Mouse (Mus musculus) adrenal gland, adult 2 months (tissue): ENCODE measurements around the gene Pls1. TPM values are rescaled to one million over a fixed set of nuclear protein-coding genes. Genes with fewer than 3 reads are reported as not detected.

Experiments
- DNase-seq: peaks from one replicate; pipeline ENCODE4 v3.0.0; 2021
- long read RNA-seq: library from polyadenylated mRNA; stranded (forward); transcript quantifications from one replicate; pipeline ENCODE4 v2.0.0, GENCODE M21; 2021
- polyA plus RNA-seq: library from polyadenylated mRNA; depleted of rRNA; stranded (reverse); fragments of >200 nt; gene quantifications from 2 replicates; pipeline ENCODE4 v1.2.3, GENCODE M21; 2012; rRNA removed
- total RNA-seq, 2 experiments: library from RNA; stranded (reverse); gene quantifications; 2 replicates each; pipeline ENCODE4 v1.2.3; 2021

Pls1 gene
- total RNA-seq (1 to 10 TPM; 4.9 to 5.5 TPM), polyA plus RNA-seq (0.02 TPM in 1 of 2 replicates, not detected in the other)
- long read RNA-seq, partial matches to known transcripts, result 0 of 2 reads
- long read RNA-seq, other reads (novel, unspliced or antisense), result 0 of 2 reads

DNA sequence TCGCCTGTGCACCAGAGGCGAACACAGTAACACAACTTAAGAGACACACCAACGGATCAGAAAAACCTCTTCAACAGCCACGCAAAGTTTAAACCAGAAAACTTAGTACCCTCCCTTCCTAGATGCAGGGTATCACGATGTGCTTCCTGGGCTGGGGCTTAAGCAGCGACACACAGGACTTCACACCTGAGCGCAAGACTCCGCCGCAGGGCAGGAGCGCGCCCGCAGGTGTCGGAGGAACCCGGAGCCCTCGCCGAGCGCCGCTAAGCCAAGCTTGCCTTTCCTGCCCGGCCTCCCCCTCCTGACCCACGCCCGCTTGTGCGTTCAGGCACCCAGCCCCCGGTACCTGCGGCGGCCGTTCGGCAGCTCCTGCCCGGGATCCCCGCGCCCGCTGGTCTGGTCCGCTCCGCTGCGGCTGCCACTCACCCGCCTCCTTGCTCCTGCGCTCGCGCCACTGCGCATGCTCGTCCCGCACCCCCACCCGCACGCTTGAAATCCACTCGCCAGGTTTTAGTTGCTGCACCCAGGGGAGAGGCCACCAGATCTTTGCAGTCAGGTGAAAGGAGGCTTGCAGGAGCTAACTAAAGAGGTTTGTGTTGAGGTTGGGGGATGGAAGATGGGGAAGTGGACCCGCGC lies at the start of gene Pls1:
Gene Pls1, minus strand, starts transcription at position 487 of the 636 bp plus-strand sequence.
- DNase-seq, result peak; percentile 89

GRCm38 (mm10) chr9:95882751-95883150 lies 37.6 kb upstream of the Pls1 start:
- no peak for DNase-seq

DNA sequence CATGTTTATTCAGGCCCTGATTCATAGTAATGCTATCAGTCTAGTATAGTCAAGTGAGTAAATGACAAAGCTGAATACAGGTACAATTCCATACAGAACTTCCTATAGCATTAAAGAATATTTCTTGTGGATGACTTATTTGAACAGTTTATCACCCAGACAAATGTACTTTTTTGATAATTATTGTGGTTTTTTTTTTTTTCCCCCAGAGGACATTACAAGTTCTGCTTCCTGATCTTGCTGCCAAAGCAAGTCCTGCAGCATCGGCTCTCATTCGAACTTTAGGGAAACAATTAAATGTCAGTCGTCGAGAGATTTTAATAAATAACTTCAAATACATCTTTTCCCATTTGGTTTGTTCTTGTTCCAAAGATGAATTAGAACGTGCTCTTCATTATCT lies 33.1 kb upstream of the Pls1 start:
- DNase-seq, result no peak

DNA sequence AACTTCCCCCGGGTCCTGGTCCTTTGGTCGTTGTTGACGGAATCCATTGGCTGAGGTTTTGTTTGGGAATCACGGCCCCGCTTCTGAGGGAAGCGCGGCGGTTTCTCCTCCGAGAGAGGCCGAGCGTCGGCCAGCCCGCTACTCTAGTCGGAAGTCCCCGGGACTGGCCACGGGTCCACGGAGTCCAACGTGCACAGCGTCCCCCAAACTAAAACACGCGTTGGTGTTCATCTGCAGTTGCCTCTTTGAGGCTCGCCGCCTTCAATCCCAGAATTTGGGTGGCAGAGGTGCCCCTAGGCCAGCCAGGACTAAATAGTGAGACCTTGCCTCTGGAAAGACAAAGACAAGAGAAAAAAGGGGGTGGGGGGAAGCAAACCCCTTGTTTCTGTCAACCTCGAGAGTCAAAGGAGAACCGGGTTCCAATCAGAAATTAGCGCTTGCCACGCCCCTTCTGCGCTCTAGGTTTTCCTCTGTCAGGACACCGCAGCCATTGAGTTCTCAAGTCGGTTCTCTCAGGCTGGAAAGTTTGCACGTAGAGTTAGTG lies 13.0 kb upstream of the Pls1 start:
- DNase-seq, result peak; percentile 32

DNA sequence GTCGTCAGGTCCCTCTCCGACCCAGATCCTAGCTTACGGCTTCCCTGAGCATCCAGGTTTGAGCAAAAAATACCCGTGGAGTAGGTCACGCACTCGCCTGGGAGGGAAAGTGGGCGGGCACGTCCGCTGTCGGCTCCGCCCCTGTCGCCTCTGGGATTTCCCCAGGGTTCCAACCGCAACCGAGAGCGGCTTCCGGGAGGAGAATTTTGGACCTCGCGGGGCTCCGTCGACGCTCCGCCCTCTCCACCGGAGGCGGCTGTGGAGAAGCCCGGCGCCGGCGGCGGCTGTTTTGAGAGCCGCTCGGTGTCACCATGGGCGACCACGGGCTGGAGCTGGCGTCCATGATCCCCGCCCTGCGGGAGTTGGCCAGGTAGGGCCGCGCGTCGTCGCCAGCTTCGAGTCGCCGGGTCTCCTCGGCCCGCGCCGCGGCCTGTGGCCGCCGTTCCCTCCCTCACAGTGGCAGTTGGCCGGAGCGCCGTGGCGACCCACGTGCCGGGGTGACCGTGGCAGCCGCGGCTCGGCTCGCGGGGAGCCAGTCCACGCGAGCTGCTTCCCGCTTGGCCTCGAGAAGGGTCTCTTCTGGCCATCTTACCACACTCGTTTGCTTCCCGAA lies 12.4 kb upstream of the Pls1 start, which contains the start of gene Atr:
Gene Atr, plus strand, starts transcription at position 184 of the 613 bp plus-strand sequence.
- peak; percentile 98 for DNase-seq

DNA sequence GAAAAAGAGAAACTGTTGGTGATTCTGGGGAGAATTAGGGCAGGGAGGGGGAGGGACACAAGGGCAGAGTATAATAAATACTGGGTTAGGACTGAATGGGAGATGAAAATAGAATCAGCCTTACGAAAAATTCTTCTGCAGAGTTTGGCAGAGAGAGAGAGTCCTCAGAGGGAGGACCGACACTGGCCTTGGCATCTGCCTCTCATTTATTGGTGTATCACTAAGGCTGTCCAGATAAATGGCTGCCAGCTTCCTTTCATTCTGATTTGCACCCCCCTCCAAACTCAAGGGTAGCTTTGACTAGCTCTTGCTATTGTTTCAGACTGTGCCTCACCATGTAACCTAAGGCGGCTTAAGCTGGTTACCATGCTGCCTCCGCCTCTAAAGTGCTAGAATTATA lies 10.9 kb upstream of the Pls1 start:
- DNase-seq, result peak; percentile 28

DNA sequence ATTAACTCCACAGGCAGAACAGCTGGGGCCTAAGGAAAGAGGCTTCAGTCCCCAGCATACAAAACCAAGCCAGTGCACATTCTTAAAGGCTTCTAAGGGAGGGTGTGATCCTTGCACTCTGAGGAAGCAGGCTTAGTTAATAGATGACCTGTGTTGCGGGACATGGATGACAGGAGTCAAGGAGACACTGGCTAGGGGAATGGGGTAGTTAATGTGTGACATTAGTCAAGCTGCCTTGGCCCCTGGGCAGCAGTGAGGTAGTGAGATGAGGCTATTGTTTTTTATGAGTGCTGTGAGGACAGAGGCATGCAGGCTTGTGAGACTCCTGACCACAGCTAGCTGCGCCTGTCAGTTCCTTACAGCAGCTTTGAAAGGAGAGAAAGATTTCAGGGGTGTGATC lies 9.8 kb upstream of the Pls1 start:
- DNase-seq, result no peak

DNA sequence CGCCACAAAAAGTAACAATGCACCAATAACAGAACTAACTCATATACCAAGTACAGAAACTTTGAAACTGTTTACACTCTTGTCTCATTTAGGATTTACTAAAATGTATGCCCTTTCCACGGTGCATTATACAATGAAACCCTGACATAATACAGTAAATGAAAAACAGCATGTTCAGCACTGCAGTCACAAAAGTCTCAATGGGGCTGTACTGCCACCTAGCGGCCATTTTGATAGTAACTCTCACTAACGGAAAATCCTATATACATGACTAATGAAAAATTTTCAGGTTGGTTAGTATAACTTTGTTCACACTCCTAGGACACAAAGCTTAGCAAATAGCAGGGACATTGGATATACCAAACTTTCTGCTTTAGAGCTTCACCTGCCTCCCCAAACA lies 7.8 kb upstream of the Pls1 start:
- DNase-seq, result peak; percentile 52

DNA sequence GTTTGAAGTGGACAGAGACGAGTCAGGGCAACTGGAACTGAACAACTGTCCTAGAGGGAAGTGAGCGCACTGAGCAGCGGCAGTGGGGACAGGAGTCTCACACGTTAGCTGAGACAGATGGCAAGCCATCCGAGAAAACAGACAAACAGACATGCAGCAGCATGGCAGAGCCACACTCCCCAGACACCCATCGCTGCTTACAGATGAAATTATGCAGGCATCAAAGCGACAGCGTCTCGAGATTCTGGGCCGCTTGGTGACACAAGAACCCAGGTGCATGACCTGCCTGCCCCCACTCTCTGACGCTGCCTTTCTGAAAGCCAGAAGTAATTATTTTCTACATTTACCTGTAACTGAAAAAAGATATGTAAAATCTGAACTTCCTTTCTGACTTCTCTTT lies 6.6 kb upstream of the Pls1 start:
- DNase-seq, result no peak

GRCm38 (mm10) chr9:95845711-95846110 lies 600 bp upstream of the Pls1 start:
- no peak for DNase-seq

GRCm38 (mm10) chr9:95839424-95839823 lies 5.7 kb downstream of the Pls1 start:
- DNase-seq, result no peak

- no peak for DNase-seq
These were observed 9.4 kb downstream of the Pls1 start for GRCm38 (mm10) chr9:95835741-95836140.

DNA sequence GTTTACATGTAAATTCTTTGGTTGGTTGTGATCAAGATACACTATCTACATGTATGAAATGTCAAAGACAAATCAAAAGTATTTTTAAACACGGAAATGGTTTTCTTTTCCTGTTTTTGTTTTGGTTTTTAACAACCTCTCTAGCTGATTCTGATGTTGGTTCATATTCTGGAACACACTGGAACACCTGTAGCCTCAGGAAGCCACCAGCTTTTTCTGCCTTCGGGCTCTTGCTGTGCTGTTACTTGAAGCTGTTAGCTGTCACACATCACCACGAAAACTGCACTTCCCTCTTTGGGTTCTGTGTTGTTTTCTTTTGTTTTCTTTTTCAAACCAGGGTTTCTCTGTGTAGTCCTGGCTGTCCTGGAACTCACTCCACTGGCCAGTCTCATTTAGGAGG lies 10.3 kb downstream of the Pls1 start:
- no peak for DNase-seq

- DNase-seq, result no peak
These were observed 12.4 kb downstream of the Pls1 start for GRCm38 (mm10) chr9:95832758-95833157.

GRCm38 (mm10) chr9:95827565-95827964 lies 17.5 kb downstream of the Pls1 start:
- DNase-seq, result no peak

- no peak for DNase-seq
These were observed 22.6 kb downstream of the Pls1 start for GRCm38 (mm10) chr9:95822531-95822930.

DNA sequence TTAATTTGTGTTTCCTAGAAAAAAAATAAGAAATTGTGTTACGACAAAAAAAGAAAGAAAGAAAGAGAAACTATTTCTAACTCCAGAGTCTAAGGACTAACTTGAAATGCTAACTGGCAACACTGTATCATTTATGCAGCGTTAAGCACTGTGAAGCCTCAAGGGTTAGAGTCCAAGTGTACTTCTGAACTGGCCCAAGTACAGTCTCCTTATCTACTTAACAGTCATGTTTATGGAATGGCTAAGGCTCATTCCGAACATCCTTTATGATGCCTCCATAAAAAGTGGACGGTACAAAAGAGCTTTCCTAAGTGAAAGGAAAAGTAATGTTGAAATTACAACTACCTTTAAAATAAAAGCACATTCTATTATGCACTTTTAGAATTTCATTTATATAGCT lies 29.4 kb downstream of the Pls1 start:
- DNase-seq, result no peak

DNA sequence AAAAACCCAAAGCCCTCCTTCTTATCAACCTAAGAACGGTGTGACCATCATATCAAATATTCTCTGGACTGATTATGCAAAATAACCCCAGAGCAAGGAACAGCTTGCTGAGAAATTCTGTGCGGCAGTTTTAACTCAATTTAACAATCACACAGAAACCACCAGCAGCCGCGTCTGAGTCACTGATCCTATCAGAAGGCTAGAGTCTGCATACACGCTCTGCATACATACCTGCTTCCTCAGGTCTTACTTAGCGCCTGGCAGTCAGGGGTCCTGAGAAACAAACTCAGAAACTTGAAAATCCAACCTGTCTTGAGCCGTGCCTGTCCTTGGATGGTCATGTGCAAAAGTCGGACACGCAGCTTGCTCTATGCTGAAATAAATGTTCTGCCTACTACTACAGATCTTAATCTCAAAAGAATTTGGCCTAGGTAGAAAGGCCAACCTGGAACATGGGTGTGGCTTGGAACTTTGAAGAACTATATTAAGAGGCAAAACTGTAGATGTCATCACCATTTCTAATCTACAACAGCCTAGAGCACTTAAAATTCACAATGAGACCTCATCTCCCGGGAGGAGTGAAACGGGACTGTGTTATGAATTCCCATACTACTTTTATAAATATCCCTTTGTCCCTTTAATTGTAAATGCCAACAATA lies 30.0 kb downstream of the Pls1 start:
- DNase-seq, result no peak

DNA sequence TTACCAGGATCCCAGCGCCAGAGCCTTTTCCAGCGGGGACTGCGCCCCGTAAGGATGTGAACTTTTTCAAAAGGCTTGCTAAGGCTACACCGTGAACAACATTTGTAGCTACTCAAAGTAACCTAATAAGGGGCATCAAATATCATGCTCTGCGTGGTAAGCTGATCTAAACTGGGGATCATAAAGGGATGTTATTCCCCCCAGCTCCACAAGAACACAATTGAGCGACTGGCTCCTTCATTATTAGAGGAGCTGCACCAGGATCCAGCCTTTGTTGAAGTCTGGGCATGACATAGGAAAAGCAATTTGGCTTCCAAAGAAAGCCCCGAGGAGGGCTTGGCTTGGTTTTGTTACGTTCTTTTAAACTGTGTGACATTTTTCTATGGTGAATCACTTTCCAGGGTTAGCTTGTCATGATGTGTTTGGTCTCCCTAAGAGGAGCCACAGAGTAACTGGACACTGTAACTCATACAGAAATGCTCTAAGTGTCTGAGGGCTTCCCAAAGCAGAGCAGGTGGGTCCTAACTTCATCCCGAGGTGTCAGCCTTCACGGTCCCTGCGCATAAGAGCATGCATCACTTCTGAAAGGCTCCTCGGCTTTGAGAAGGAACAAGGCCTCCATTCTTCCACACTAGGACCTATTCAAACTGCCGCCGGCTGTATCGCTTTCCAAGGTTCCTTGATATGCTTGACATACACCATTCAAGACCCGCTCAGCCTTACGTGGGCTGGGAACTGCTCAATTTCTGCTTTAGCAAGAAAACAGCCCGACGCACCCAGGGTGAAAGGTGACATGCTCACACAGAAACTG lies 31.2 kb downstream of the Pls1 start:
- no peak for DNase-seq

DNA sequence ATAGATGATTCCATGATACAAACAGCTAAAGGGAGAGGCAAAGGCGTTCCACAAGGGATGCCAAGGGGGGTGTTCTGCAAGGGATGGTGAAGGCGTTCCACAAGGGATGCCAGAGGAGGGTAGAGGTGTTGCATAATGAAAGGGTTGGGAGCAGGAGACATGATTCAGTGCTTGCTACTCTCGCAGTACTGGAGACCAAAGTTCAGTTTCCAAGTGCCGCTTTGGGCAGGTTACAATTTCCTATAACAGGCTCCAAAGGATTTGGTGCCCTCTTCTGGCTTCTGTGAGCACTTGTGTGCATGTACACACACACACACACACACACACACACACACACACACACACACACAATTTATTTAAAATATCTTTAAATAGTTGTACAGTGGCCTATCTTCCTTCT lies 33.3 kb downstream of the Pls1 start:
- no peak for DNase-seq

DNA sequence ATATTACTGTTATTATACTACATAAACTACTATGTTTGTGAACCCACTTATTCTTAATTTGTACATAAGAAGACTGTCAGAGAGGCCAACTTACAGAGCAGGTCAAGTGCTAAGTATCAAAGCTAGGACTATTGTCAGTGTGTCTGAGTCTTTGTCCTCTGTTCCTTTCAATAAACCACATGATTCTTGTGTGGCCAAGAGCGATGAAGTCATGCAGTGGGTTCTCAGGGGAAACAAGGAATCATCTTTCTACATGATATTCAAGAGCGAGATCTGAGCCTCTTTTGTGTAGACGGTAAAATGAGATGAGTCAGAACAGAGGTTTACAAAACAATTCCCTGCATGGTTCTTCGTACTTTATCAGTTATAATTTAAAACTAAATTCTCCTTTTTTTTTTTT lies 35.5 kb downstream of the Pls1 start:
- no peak for DNase-seq

DNA sequence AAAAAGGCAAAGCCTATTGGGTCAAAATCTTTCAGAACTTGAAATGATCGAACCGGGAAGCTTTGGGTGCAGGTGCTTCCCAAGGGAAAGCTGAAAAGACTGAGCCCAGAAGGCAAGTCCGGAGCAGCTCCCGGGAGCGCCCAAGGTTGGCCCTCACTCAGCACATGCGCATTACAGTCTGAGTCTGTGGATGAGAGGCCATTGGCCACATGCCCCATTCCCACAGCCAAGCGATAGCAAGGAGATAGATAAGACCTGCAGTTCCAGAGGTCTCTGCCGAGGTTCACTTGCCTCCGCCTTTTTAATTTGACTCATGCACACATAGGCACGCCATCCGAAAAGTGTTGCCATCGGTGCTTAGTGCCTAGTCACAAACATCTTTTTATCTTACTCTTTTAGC lies 39.7 kb downstream of the Pls1 start:
- no peak for DNase-seq
